Comparison of ENCODE assay signal across 13 mouse cellular contexts in genomic region chr9:62190474-62190873, GRCm38 (mm10).
A peak's percentile ranks its signal among the peaks of the same experiment; 100 is the strongest.
DNase-seq lines count a peak whose midpoint lies in the region; ATAC-seq lines count a peak whose summit lies in the region.
"Had no signal": no experiment of that assay in that cellular context is flagged by ENCODE, and none has a peak within 500 bp of the region (broad histone marks: within the 10 kb centered on the region; RNA-seq: fewer than 3 reads in every experiment).

No protein-coding gene starts in this region.

- no peak overlapping the region for H3K9ac ChIP-seq in forebrain, embryonic 16.5 days (replicated peaks; ENCODE audit: low read depth, low read length)
- H3K9ac ChIP-seq in hindbrain, embryonic 13.5 days = no peak overlapping the region
- H3K9ac ChIP-seq in neural tube, embryonic 14.5 days (replicated peaks; ENCODE audit: low read depth, low read length) = no peak overlapping the region
- H3K9ac ChIP-seq: liver, embryonic 13.5 days had no signal

- no peaks in the 10 kb centered on the region for H3K27me3 ChIP-seq in forebrain, embryonic 16.5 days (replicated peaks; ENCODE audit: control insufficient read depth, insufficient read depth, low read length)
- H3K27me3 ChIP-seq in hindbrain, embryonic 13.5 days = no peaks in the 10 kb centered on the region; the same call in 1 of the 2 replicates
- H3K27me3 ChIP-seq in neural tube, embryonic 14.5 days (ENCODE audit: control insufficient read depth, insufficient read depth, low read length) = no peaks in the 10 kb centered on the region
- H3K27me3 ChIP-seq: CH12.LX had no signal

- H3K36me3 ChIP-seq in forebrain, embryonic 16.5 days (ENCODE audit: control insufficient read depth, insufficient read depth) = no peaks in the 10 kb centered on the region
- H3K36me3 ChIP-seq in hindbrain, embryonic 13.5 days = no peaks in the 10 kb centered on the region
- H3K36me3 ChIP-seq in neural tube, embryonic 14.5 days (ENCODE audit: control insufficient read depth, insufficient read depth, low read length) = no peaks in the 10 kb centered on the region
- H3K36me3 ChIP-seq: liver, embryonic 13.5 days had no signal

- peak; percentile 58; the same call in 1 of the 2 replicates for ATAC-seq in forebrain, embryonic 16.5 days
- peak; percentile 74; the same call in 1 of the 2 replicates for ATAC-seq in hindbrain, embryonic 13.5 days (ENCODE audit: low FRiP score)
- peak; percentile 42; the same call in 1 of the 2 replicates for ATAC-seq in neural tube, embryonic 14.5 days (ENCODE audit: low read depth)

- peaks cover 15% of the 10 kb centered on the region for H3K4me1 ChIP-seq in forebrain, embryonic 16.5 days (replicated peaks; ENCODE audit: control insufficient read depth, insufficient read depth, low read length)
- H3K4me1 ChIP-seq in hindbrain, embryonic 13.5 days (replicated peaks) = peaks cover 55% of the 10 kb centered on the region
- 0 out of 2 replicates have a peak, but pooled peaks cover 17% of the 10 kb centered on the region for H3K4me1 ChIP-seq in neural tube, embryonic 14.5 days (ENCODE audit: control insufficient read depth, insufficient read depth, low read length)

- DNase-seq in gastrocnemius, postnatal 14 days = peak; percentile 27
- no peak for DNase-seq in gastrocnemius, postnatal 36 days
- no peak for DNase-seq in T-cell, adult 2 months (ENCODE audit: low spot score)
- DNase-seq in heart, postnatal 4 days = no peak
- DNase-seq: adrenal gland, postnatal 10 days; heart, adult 2 months; heart, postnatal 36 days; liver, embryonic 13.5 days had no signal

- intact Hi-C loops in gastrocnemius, postnatal 14 days (cut with DNase I; ENCODE audit: low total_unique reads) = no loop called here
- intact Hi-C loops in gastrocnemius, postnatal 36 days (cut with DNase I) = no loop called here

- H3K4me2 ChIP-seq in forebrain, embryonic 16.5 days (ENCODE audit: low read length) = no peak overlapping the region
- no peak overlapping the region for H3K4me2 ChIP-seq in hindbrain, embryonic 13.5 days
- H3K4me2 ChIP-seq in neural tube, embryonic 14.5 days (ENCODE audit: low read depth, low read length) = no peak overlapping the region
- H3K4me2 ChIP-seq: liver, embryonic 13.5 days had no signal

- 25% methylated on average over 6 of the region's 6 CpGs for WGBS in forebrain, embryonic 16.5 days
- WGBS in hindbrain, embryonic 13.5 days = 10% methylated on average over 6 of the region's 6 CpGs
- 28% methylated on average over 6 of the region's 6 CpGs for WGBS in neural tube, embryonic 14.5 days

- H3K4me3 ChIP-seq in forebrain, embryonic 16.5 days (replicated peaks; ENCODE audit: low read length) = no peak overlapping the region
- no peak overlapping the region for H3K4me3 ChIP-seq in hindbrain, embryonic 13.5 days
- H3K4me3 ChIP-seq in neural tube, embryonic 14.5 days (ENCODE audit: low read depth, low read length) = no peak overlapping the region
- H3K4me3 ChIP-seq: heart, adult 2 months; left cerebral cortex, adult 2 months; liver, embryonic 13.5 days had no signal

- H3K9me3 ChIP-seq in forebrain, embryonic 16.5 days (ENCODE audit: control insufficient read depth, low read length) = no peaks in the 10 kb centered on the region
- H3K9me3 ChIP-seq in hindbrain, embryonic 13.5 days = no peaks in the 10 kb centered on the region
- H3K9me3 ChIP-seq in neural tube, embryonic 14.5 days (ENCODE audit: control insufficient read depth, low read length) = no peaks in the 10 kb centered on the region
- H3K9me3 ChIP-seq: liver, embryonic 13.5 days had no signal

- peak overlapping the region; percentile 5; the same call in 1 of the 2 replicates for H3K27ac ChIP-seq in forebrain, embryonic 16.5 days (ENCODE audit: low read length)
- peak overlapping the region; percentile 80 for H3K27ac ChIP-seq in hindbrain, embryonic 13.5 days
- H3K27ac ChIP-seq in neural tube, embryonic 14.5 days (ENCODE audit: low read depth, low read length) = peak overlapping the region; percentile 49; the same call in 1 of the 2 replicates
- H3K27ac ChIP-seq: heart, adult 2 months; left cerebral cortex, adult 2 months; liver, embryonic 13.5 days had no signal

Comparison
In these comparisons a context has a peak if more than half of its experiments do, and no peak if none do; other contexts are left out.
1. H3K27ac ChIP-seq: peak in every context shown above with its lines; median percentile 80 in hindbrain, embryonic 13.5 days; 49 in neural tube, embryonic 14.5 days; 5 in forebrain, embryonic 16.5 days.